Mouse (Mus musculus): ENCODE measurements around the gene Hk2. TPM values are rescaled to one million over a fixed set of nuclear protein-coding genes. Genes with fewer than 3 reads are reported as not detected.

Gene Hk2
- polyA plus RNA-seq, 2 experiments = 3.2 to 5.6 TPM

- DNase-seq (ENCODE audit: low read depth in 3 of 3, low spot score in 3 of 3) = no peak
- Histone ChIP-seq H3K27ac (no peak overlapping the region), H3K36me3 (replicated peaks; ENCODE audit: control insufficient read depth, insufficient read depth, low read depth) (no peaks in the 10 kb centered on the region), H3K27me3 (ENCODE audit: control insufficient read depth, insufficient read depth, low read length) (no peaks in the 10 kb centered on the region), H3K4me1 (replicated peaks; ENCODE audit: control insufficient read depth in 2 of 2, insufficient read depth in 2 of 2, low read length in 1 of 2) (peaks cover 5 to 10% of the 10 kb centered on the region in 2 experiments), H3K4me2 (ENCODE audit: low read depth) (no peak overlapping the region), H3K9me3 (ENCODE audit: control insufficient read depth, low read length) (no peaks in the 10 kb centered on the region), H3K9ac (replicated peaks) (no peak overlapping the region), H3K4me3 (ENCODE audit: insufficient read depth in 1 of 2, low read depth in 2 of 2, low read length in 2 of 2) (no peak overlapping the region)
- no peak for ATAC-seq (ENCODE audit: insufficient read depth)
- no peak for TF ChIP-seq EP300 (IDR thresholded peaks at IDR 0.05; ENCODE audit: low read depth)
- TF ChIP-seq CTCF (IDR thresholded peaks at IDR 0.05; ENCODE audit: low read depth) = no peak
- 42% methylated on average over 4 of the region's 4 CpGs for WGBS (ENCODE audit: insufficient replicate concordance)
Observed at GRCm38 (mm10) chr6:82777124-82777654, 2.9 kb upstream of the Hk2 start.

- H3K27me3 ChIP-seq (ENCODE audit: control insufficient read depth, insufficient read depth, low read length) = no peaks in the 10 kb centered on the region
Observed at GRCm38 (mm10) chr6:82775386-82775785, 1.1 kb upstream of the Hk2 start.

GRCm38 (mm10) chr6:82773261-82774131, 758 bp downstream of the Hk2 start:
- Histone ChIP-seq H3K4me1 (replicated peaks; ENCODE audit: control insufficient read depth in 2 of 2, insufficient read depth in 2 of 2, low read length in 1 of 2) (peaks cover 5 to 22% of the 10 kb centered on the region in 2 experiments), H3K36me3 (replicated peaks; ENCODE audit: control insufficient read depth, insufficient read depth, low read depth) (no peaks in the 10 kb centered on the region), H3K27me3 (ENCODE audit: control insufficient read depth, insufficient read depth, low read length) (no peaks in the 10 kb centered on the region), H3K9me3 (ENCODE audit: control insufficient read depth, low read length) (no peaks in the 10 kb centered on the region), H3K9ac (replicated peaks) (peak overlapping the region; percentile 51), H3K4me3 (ENCODE audit: insufficient read depth in 1 of 2, low read depth in 2 of 2, low read length in 2 of 2) (peak overlapping the region; percentile 57 to 64), H3K27ac (0 out of 2 replicates have a peak overlapping the region, but pooled peaks have one; percentile 29), H3K4me2 (ENCODE audit: low read depth) (peak overlapping the region; percentile 94)
- DNase-seq (ENCODE audit: low read depth in 3 of 3, low spot score in 3 of 3) (peak in 1 of 3 experiments; percentile 30), ATAC-seq (ENCODE audit: insufficient read depth) (peak; percentile 11; the same call in 1 of the 2 replicates)
- TF ChIP-seq CTCF (IDR thresholded peaks at IDR 0.05; ENCODE audit: low read depth) = no peak
- TF ChIP-seq EP300 (IDR thresholded peaks at IDR 0.05; ENCODE audit: low read depth) = no peak
- under 1% methylated on average over 68 of the region's 68 CpGs for WGBS (ENCODE audit: insufficient replicate concordance)

More at GRCm38 (mm10) chr6:82775386-82775785, 1.1 kb upstream of the Hk2 start:
- DNase-seq (ENCODE audit: low read depth in 3 of 3, low spot score in 3 of 3) (no peak), ATAC-seq (ENCODE audit: insufficient read depth) (no peak)
- WGBS (ENCODE audit: insufficient replicate concordance) = 67% methylated on average over 6 of the region's 6 CpGs
- Histone ChIP-seq H3K4me3 (ENCODE audit: insufficient read depth in 1 of 2, low read depth in 2 of 2, low read length in 2 of 2) (no peak overlapping the region), H3K4me2 (ENCODE audit: low read depth) (no peak overlapping the region; the same call in 1 of the 2 replicates), H3K9ac (replicated peaks) (no peak overlapping the region), H3K27ac (no peak overlapping the region), H3K4me1 (replicated peaks; ENCODE audit: control insufficient read depth in 2 of 2, insufficient read depth in 2 of 2, low read length in 1 of 2) (peaks cover 5 to 22% of the 10 kb centered on the region in 2 experiments), H3K36me3 (replicated peaks; ENCODE audit: control insufficient read depth, insufficient read depth, low read depth) (no peaks in the 10 kb centered on the region), H3K9me3 (ENCODE audit: control insufficient read depth, low read length) (no peaks in the 10 kb centered on the region)
- TF ChIP-seq EP300 (IDR thresholded peaks at IDR 0.05; ENCODE audit: low read depth) (no peak), CTCF (IDR thresholded peaks at IDR 0.05; ENCODE audit: low read depth) (no peak)

GRCm38 (mm10) chr6:82772451-82773101, 1.7 kb downstream of the Hk2 start:
- no peak overlapping the region for H3K27ac ChIP-seq
- peaks cover 5 to 22% of the 10 kb centered on the region in 2 experiments for H3K4me1 ChIP-seq (replicated peaks; ENCODE audit: control insufficient read depth in 2 of 2, insufficient read depth in 2 of 2, low read length in 1 of 2)
- WGBS (ENCODE audit: insufficient replicate concordance) = 1% methylated on average over 19 of the region's 19 CpGs
- H3K4me3 ChIP-seq (ENCODE audit: insufficient read depth in 1 of 2, low read depth in 2 of 2, low read length in 2 of 2) = peak overlapping the region; percentile 57 to 64
- peak overlapping the region; percentile 51 for H3K9ac ChIP-seq (replicated peaks)
- peak overlapping the region; percentile 94 for H3K4me2 ChIP-seq (ENCODE audit: low read depth)
- H3K9me3 ChIP-seq (ENCODE audit: control insufficient read depth, low read length) = no peaks in the 10 kb centered on the region
- ATAC-seq (ENCODE audit: insufficient read depth) (no peak), DNase-seq (ENCODE audit: low read depth in 3 of 3, low spot score in 3 of 3) (no peak)
- H3K36me3 ChIP-seq (replicated peaks; ENCODE audit: control insufficient read depth, insufficient read depth, low read depth) = no peaks in the 10 kb centered on the region
- TF ChIP-seq EP300 (IDR thresholded peaks at IDR 0.05; ENCODE audit: low read depth) (no peak), CTCF (IDR thresholded peaks at IDR 0.05; ENCODE audit: low read depth) (no peak)
- no peaks in the 10 kb centered on the region for H3K27me3 ChIP-seq (ENCODE audit: control insufficient read depth, insufficient read depth, low read length)
